Mouse (Mus musculus) C2C12 (cell line): ENCODE measurements around the gene Sema7a.

Experiments
- CEBPB ChIP-seq: IDR thresholded peaks from one replicate; pipeline ENCODE4 v1.6.1; 2011; ENCODE audit warnings: low read depth, mild to moderate bottlenecking, control low read depth, moderate library complexity
- CTCF ChIP-seq: IDR thresholded peaks from one replicate; pipeline ENCODE4 v1.5.1; 2011; ENCODE audit not compliant: control insufficient read depth, insufficient read depth, insufficient read length
- MAX ChIP-seq: IDR thresholded peaks from one replicate; pipeline ENCODE4 v1.6.1; 2011; ENCODE audit warnings: mild to moderate bottlenecking, control low read depth
- USF1 ChIP-seq: IDR thresholded peaks from one replicate; pipeline ENCODE4 v1.6.1; 2011; ENCODE audit warnings: low read depth, mild to moderate bottlenecking, control low read depth, moderate library complexity

- TF ChIP-seq CTCF (no peak), MAX (no peak), USF1 (no peak), CEBPB (no peak)
Observed at GRCm38 (mm10) chr9:57910254-57911160, 29.4 kb upstream of the Sema7a start, which contains the start of gene Ubl7.
